Mouse (Mus musculus) induced T-regulatory cell, adult 2 months (primary cell): ENCODE results near the gene Plekhg6.

Experiments
- DNase-seq: peaks from one replicate; pipeline ENCODE4 v3.0.0-alpha.2; 2012; ENCODE audit warnings: low read depth

Gene Plekhg6

DNA sequence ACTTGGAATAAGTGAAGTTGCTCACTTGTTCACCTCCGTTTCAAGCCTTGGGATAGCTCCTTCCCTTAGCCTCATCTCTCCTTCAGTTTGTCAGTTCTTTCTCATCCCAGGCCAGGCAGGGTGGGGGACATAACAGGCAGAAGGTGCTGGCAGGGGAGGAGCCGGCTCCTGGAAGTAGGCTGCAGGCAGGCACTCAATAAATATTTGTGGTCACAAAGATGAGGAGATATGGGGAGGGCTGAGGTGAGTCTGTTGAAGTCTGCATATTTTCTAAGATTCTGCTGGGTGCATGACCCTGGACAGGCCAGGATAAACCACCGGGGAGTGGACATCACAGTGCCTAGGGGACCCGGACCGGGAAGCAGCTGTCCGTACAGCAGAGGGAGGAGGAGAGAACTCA, 57.0 kb downstream of the Plekhg6 start:
- no peak for DNase-seq

GRCm38 (mm10) chr6:125322794-125323193, 57.8 kb downstream of the Plekhg6 start:
- no peak for DNase-seq

- DNase-seq: no peak
Measured at GRCm38 (mm10) chr6:125321114-125321855, 59.3 kb downstream of the Plekhg6 start.

DNA sequence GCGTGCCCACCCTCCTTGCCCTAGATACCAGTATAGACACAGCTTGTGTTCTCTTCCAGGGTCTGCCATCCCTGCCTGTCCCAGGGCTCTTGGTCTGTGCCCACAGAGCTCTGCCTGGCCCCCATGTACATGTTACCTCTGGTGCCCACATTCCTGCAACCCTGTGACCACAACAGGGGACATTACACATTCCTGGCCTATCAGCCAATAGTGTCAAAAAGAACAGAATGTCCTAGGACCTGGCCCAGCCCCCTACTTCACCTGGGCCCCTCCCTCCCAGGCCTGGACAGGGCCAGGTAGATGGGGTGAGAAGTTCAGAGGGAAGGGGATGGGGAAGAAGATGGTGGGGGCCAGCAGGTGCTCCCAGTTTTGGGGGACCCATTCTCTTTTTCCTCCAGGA, 60.3 kb downstream of the Plekhg6 start, which contains the start of gene Scnn1a:
Gene Scnn1a, plus strand, starts transcription at position 337 of the 400 bp plus-strand sequence.
- no peak for DNase-seq

DNA sequence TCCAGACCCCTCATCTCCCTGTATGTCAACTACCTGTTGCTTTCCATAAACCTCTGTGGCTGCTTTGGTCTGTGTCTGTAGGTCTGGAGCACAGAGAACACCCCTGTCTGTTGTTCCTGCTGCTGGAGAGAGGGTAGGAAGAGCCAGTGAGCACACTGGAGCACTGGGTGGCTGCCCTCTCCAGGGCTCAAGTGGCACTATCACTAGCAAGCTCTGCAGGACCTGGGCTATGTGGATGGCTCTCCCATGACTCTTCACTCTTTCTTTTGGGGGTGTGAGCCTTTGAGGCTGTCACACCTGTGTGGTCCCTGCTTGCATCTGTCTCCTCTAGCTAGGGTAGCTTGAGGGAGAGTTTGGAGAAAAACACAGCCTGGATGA, 60.7 kb downstream of the Plekhg6 start:
- no peak for DNase-seq

DNA sequence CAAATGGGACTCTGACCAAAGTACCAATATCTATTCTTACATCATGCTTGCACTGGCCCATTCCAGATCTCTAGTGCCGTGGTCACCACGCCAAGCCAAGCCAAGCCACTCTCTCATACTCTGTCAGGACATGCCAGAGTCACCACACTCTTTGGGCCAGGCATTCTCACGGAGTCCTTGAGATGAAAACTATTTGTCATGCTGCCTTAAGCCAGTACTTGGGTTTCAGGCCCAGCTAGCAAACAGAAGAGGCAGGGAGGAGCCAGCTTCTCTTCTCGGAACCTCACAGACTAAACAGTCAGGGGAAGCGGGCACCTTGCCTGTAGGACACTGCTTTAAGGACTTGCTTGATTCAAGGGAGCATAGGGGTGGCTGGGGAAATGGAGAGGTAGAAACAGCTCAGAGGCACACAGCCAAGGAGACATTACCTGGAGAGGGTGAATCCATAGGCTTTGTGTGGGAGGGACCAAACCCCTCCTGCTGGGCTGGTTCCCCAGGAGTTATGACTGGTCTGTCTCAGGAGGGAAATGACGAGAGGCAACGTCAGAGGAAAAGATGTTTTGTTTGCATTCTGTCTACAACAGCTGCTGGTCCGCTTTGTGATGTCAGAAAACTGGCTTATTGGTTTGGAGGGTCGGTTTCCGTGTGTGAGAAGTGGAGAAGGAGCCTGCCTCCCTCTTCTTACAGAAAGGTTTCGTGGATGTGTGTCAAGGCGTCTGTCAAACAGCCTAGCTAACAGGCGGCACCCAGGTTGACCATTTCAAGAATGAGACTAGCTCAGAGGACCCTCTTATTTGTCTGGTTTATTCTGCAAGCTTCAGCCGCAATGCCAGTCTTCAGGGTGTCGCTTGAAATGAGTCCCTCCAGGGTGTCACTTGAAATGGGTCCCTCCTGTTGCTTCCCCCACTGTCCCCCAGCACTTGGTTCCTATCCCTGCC, 61.3 kb downstream of the Plekhg6 start:
- DNase-seq: no peak

- DNase-seq: no peak
Measured at GRCm38 (mm10) chr6:125317077-125317476, 63.5 kb downstream of the Plekhg6 start.

- DNase-seq: no peak
Measured at GRCm38 (mm10) chr6:125314746-125315145, 65.8 kb downstream of the Plekhg6 start.

DNA sequence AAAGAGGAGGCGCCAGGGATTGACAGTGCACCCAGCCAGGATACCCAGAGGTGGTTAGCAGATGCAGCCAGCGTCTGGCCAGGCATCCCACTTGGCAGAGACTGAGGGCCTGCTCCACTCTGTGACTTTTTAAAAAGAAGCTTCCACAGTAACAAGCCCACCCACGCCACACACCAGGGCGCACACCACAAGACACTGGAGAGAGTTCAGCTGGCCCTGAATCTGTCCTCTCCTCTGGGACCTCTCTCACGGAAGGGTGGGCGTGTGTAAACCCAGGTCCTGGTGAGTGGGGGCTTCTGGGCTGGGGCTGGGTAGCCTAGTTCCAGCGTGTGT, 66.4 kb downstream of the Plekhg6 start:
- DNase-seq: no peak

GRCm38 (mm10) chr6:125313546-125314230, 66.9 kb downstream of the Plekhg6 start, which contains the start of gene Ltbr:
Gene Ltbr, minus strand, starts transcription at chr6:125313885.
- DNase-seq: peak; percentile 26
